Mouse (Mus musculus): ENCODE measurements around the gene Ninj1. TPM values are rescaled to one million over a fixed set of nuclear protein-coding genes. Genes with fewer than 3 reads are reported as not detected.
A peak's percentile ranks its signal among the peaks of the same experiment; 100 is the strongest.

The Ninj1 gene
- polyA plus RNA-seq, 1 experiment from 2014 or later, result 63.3 TPM

GRCm38 (mm10) chr13:49215128-49215503, 27.8 kb downstream of the Ninj1 start:
- no peak overlapping the region for H3K27ac ChIP-seq (ENCODE audit: low read length)
- ATAC-seq, result no peak
- H3K9me3 ChIP-seq (ENCODE audit: control insufficient read depth, low read length), result no peaks in the 10 kb centered on the region
- no peaks in the 10 kb centered on the region for H3K27me3 ChIP-seq (replicated peaks; ENCODE audit: control insufficient read depth, insufficient read depth, low read length)
- peak overlapping the region; percentile 74 for H3K4me3 ChIP-seq (ENCODE audit: low read length)
- peak overlapping the region; percentile 90 for H3K9ac ChIP-seq (ENCODE audit: low read depth, low read length)
- WGBS, result 9% methylated on average over 5 of the region's 5 CpGs
- H3K36me3 ChIP-seq (ENCODE audit: control insufficient read depth, insufficient read depth, low read length), result no peaks in the 10 kb centered on the region
- H3K4me1 ChIP-seq (ENCODE audit: control insufficient read depth, insufficient read depth, low read length), result peaks cover 28% of the 10 kb centered on the region
- H3K4me2 ChIP-seq (ENCODE audit: low read depth, low read length), result peak overlapping the region; percentile 82

DNA sequence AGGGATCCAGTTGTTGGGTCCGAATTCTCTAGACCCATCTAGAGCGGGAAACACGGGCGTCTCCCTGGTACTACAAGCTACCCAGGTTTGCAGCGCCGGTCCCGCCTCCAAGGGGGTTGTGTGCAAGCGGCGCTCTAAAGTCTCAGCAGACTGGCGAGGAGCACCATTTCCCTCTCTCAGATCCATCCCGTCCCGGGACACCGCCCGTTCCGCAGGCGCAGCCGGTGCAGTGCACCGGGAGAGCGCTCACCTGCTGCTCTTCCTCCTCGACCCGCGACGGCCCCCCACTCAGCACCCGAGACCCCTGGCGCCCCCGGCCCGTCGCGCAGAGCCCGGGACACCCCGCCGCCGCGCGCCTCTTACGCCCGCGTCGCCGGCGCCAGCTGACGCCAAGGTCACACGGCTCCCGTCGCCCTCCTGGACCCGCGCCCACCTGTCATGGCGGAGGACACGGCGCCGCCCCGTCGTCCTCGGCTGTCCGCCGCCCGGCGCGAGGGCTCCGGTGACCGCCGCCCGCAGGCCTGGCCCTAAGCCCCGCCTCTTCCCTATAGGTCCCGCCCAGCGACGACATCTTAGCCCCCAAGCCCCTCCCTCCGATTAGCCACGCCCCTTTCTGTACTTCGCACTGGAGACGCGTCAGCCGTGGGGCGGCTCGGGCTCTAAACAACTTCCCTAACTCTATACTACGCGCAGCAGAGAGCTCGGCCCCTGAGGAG, 28.4 kb downstream of the Ninj1 start, which contains the start of gene Card19:
Gene Card19 (minus strand): TSS at position 534 of the 716 bp plus-strand sequence.
- ATAC-seq, result peak; percentile 93
- H3K9me3 ChIP-seq (ENCODE audit: control insufficient read depth, low read length), result no peaks in the 10 kb centered on the region
- WGBS, result under 1% methylated on average over 78 of the region's 78 CpGs

DNA sequence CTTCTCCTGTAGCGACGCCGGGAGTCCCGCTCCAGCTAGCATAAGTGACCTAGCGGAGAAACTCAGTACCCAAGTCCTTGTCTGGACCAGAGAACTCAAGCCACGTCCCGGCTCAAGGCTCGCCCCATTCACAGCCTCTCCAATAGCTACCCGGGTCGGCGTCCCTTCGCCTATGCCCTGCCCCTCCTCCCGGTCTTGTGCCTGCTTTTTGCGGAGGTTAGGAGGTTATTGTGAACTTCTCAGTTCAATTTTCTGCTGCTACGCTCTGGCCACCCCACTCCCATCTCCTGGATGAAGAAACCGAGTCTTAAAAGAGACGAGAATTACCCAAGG, 28.9 kb downstream of the Ninj1 start:
- peaks cover 3% of the 10 kb centered on the region; the same call in 1 of the 2 replicates for H3K9me3 ChIP-seq (ENCODE audit: control insufficient read depth, low read length)
- WGBS, result 4% methylated on average over 17 of the region's 17 CpGs
- H3K4me2 ChIP-seq (ENCODE audit: low read depth, low read length), result peak overlapping the region; percentile 82
- peak overlapping the region; percentile 74 for H3K4me3 ChIP-seq (ENCODE audit: low read length)
- no peaks in the 10 kb centered on the region for H3K27me3 ChIP-seq (replicated peaks; ENCODE audit: control insufficient read depth, insufficient read depth, low read length)
- ATAC-seq, result peak; percentile 79
- H3K9ac ChIP-seq (ENCODE audit: low read depth, low read length), result peak overlapping the region; percentile 90
- H3K27ac ChIP-seq (ENCODE audit: low read length), result peak overlapping the region; percentile 88
- peaks cover 28% of the 10 kb centered on the region for H3K4me1 ChIP-seq (ENCODE audit: control insufficient read depth, insufficient read depth, low read length)
- no peaks in the 10 kb centered on the region for H3K36me3 ChIP-seq (ENCODE audit: control insufficient read depth, insufficient read depth, low read length)

More for the DNA sequence above, 28.4 kb downstream of the Ninj1 start, which contains the start of gene Card19:
- Histone ChIP-seq H3K27me3 (replicated peaks; ENCODE audit: control insufficient read depth, insufficient read depth, low read length) (no peaks in the 10 kb centered on the region), H3K4me3 (ENCODE audit: low read length) (peak within 1 kb of the TSS; percentile 74), H3K4me2 (ENCODE audit: low read depth, low read length) (peak within 1 kb of the TSS; percentile 82), H3K9ac (ENCODE audit: low read depth, low read length) (peak within 1 kb of the TSS; percentile 90), H3K27ac (ENCODE audit: low read length) (peak within 1 kb of the TSS; percentile 88), H3K4me1 (ENCODE audit: control insufficient read depth, insufficient read depth, low read length) (peaks cover 28% of the 10 kb centered on the region), H3K36me3 (ENCODE audit: control insufficient read depth, insufficient read depth, low read length) (no peaks in the 10 kb centered on the region)

DNA sequence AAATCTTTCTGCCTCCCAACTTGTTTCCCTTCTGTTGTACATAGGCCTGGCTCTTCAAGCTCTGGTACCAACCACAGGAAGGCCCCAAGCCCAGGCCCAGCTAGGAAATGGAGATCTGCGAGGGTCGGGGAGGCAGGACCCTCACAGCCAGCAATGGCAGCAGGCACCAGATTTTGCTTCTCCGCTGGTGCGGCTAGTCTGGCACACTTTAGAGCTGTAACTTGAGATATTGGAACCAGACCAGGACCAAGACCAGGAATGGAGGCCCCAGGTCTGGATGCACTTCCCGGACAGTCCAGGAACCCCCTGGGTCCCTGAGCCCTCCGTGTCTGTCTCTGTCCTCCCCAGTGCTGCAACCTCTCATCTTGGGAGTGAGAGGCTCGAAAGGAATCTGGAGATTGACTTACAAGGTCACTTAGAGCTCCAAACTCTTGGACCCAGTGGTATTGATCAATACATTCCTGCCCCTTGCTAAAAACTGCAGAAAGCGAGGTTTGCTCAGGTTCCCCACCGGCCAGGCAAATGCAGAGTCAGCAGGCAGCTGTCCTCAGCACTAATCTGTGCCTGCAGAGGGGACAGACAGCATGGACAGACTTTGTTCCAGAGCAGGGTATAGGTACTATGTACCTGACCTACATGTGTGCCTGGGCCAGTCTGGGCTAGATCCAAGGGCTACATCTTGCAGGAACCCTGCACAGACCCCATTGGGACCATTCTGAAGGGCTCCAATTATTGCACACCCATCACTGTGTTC, 29.7 kb downstream of the Ninj1 start:
- WGBS, result 68% methylated on average over 9 of the region's 9 CpGs

DNA sequence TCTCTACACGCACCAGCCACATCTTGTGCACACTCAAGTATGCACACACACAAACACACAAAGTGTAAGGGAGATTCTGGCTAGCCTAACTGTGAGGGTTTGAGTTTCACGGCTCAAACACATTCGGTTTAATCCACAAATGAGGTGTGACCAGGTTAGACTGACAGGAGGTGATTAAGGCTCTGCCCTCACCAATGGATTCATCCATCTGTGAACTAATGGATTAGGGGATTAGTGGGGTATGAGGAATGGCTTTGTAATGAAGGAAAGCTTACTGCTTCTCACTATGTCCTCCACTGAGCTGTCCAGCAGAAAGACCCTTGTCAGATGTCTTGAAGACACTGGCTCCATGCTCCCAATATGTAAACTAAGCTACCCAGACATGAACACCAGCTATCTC, 31.4 kb downstream of the Ninj1 start:
- no peak for ATAC-seq
- Histone ChIP-seq H3K9me3 (ENCODE audit: control insufficient read depth, low read length) (peaks cover 3% of the 10 kb centered on the region; the same call in 1 of the 2 replicates), H3K27me3 (replicated peaks; ENCODE audit: control insufficient read depth, insufficient read depth, low read length) (no peaks in the 10 kb centered on the region), H3K4me1 (ENCODE audit: control insufficient read depth, insufficient read depth, low read length) (peaks cover 24% of the 10 kb centered on the region), H3K27ac (ENCODE audit: low read length) (no peak overlapping the region), H3K4me3 (ENCODE audit: low read length) (no peak overlapping the region), H3K4me2 (ENCODE audit: low read depth, low read length) (no peak overlapping the region), H3K36me3 (ENCODE audit: control insufficient read depth, insufficient read depth, low read length) (no peaks in the 10 kb centered on the region), H3K9ac (ENCODE audit: low read depth, low read length) (no peak overlapping the region)
- WGBS, result 57% methylated on average over 3 of the region's 3 CpGs

More for the DNA sequence above, 29.7 kb downstream of the Ninj1 start:
- Histone ChIP-seq H3K27me3 (replicated peaks; ENCODE audit: control insufficient read depth, insufficient read depth, low read length) (no peaks in the 10 kb centered on the region), H3K4me3 (ENCODE audit: low read length) (no peak overlapping the region), H3K9ac (ENCODE audit: low read depth, low read length) (0 out of 2 replicates have a peak overlapping the region, but pooled peaks have one; percentile 90), H3K36me3 (ENCODE audit: control insufficient read depth, insufficient read depth, low read length) (no peaks in the 10 kb centered on the region), H3K4me2 (ENCODE audit: low read depth, low read length) (peak overlapping the region; percentile 82; the same call in 1 of the 2 replicates), H3K4me1 (ENCODE audit: control insufficient read depth, insufficient read depth, low read length) (peaks cover 28% of the 10 kb centered on the region), H3K27ac (ENCODE audit: low read length) (0 out of 2 replicates have a peak overlapping the region, but pooled peaks have one; percentile 88), H3K9me3 (ENCODE audit: control insufficient read depth, low read length) (peaks cover 3% of the 10 kb centered on the region; the same call in 1 of the 2 replicates)
- ATAC-seq, result no peak

GRCm38 (mm10) chr13:49219367-49219766, 32.1 kb downstream of the Ninj1 start:
- no peak overlapping the region for H3K9ac ChIP-seq (ENCODE audit: low read depth, low read length)
- no peak overlapping the region for H3K27ac ChIP-seq (ENCODE audit: low read length)
- no peak for ATAC-seq
- H3K9me3 ChIP-seq (ENCODE audit: control insufficient read depth, low read length), result peaks cover 3% of the 10 kb centered on the region; the same call in 1 of the 2 replicates
- H3K4me2 ChIP-seq (ENCODE audit: low read depth, low read length), result no peak overlapping the region
- peaks cover 19% of the 10 kb centered on the region for H3K4me1 ChIP-seq (ENCODE audit: control insufficient read depth, insufficient read depth, low read length)
- H3K36me3 ChIP-seq (ENCODE audit: control insufficient read depth, insufficient read depth, low read length), result no peaks in the 10 kb centered on the region
- 83% methylated on average over 4 of the region's 4 CpGs for WGBS
- no peaks in the 10 kb centered on the region; the same call in 1 of the 2 replicates for H3K27me3 ChIP-seq (replicated peaks; ENCODE audit: control insufficient read depth, insufficient read depth, low read length)
- no peak overlapping the region for H3K4me3 ChIP-seq (ENCODE audit: low read length)

- H3K4me2 ChIP-seq (ENCODE audit: low read depth, low read length), result no peak overlapping the region
- ATAC-seq, result no peak
- H3K36me3 ChIP-seq (ENCODE audit: control insufficient read depth, insufficient read depth, low read length), result no peaks in the 10 kb centered on the region
- H3K9me3 ChIP-seq (ENCODE audit: control insufficient read depth, low read length), result peaks cover 3% of the 10 kb centered on the region; the same call in 1 of the 2 replicates
- H3K4me3 ChIP-seq (ENCODE audit: low read length), result no peak overlapping the region
- 26% methylated on average over 5 of the region's 5 CpGs for whole genome bisulfite sequencing
- H3K9ac ChIP-seq (ENCODE audit: low read depth, low read length), result no peak overlapping the region
- H3K27ac ChIP-seq (ENCODE audit: low read length), result no peak overlapping the region
- H3K4me1 ChIP-seq (ENCODE audit: control insufficient read depth, insufficient read depth, low read length), result peaks cover 11% of the 10 kb centered on the region; the same call in 1 of the 2 replicates
- H3K27me3 ChIP-seq (replicated peaks; ENCODE audit: control insufficient read depth, insufficient read depth, low read length), result no peaks in the 10 kb centered on the region; the same call in 1 of the 2 replicates
Observed at GRCm38 (mm10) chr13:49220912-49221311, 33.6 kb downstream of the Ninj1 start.

- H3K27ac ChIP-seq (ENCODE audit: low read length), result no peak overlapping the region
- no peak overlapping the region for H3K4me3 ChIP-seq (ENCODE audit: low read length)
- 15% methylated on average over 10 of the region's 10 CpGs for WGBS
- peak overlapping the region; percentile 16; the same call in 1 of the 2 replicates for H3K4me2 ChIP-seq (ENCODE audit: low read depth, low read length)
- H3K36me3 ChIP-seq (ENCODE audit: control insufficient read depth, insufficient read depth, low read length), result no peaks in the 10 kb centered on the region
- peaks cover 4% of the 10 kb centered on the region; the same call in 1 of the 2 replicates for H3K4me1 ChIP-seq (ENCODE audit: control insufficient read depth, insufficient read depth, low read length)
- no peaks in the 10 kb centered on the region; the same call in 1 of the 2 replicates for H3K27me3 ChIP-seq (replicated peaks; ENCODE audit: control insufficient read depth, insufficient read depth, low read length)
- H3K9ac ChIP-seq (ENCODE audit: low read depth, low read length), result no peak overlapping the region
- no peak; the same call in 1 of the 2 replicates for ATAC-seq
- peaks cover 3% of the 10 kb centered on the region; the same call in 1 of the 2 replicates for H3K9me3 ChIP-seq (ENCODE audit: control insufficient read depth, low read length)
Observed at GRCm38 (mm10) chr13:49224314-49224713, 37.0 kb downstream of the Ninj1 start.

DNA sequence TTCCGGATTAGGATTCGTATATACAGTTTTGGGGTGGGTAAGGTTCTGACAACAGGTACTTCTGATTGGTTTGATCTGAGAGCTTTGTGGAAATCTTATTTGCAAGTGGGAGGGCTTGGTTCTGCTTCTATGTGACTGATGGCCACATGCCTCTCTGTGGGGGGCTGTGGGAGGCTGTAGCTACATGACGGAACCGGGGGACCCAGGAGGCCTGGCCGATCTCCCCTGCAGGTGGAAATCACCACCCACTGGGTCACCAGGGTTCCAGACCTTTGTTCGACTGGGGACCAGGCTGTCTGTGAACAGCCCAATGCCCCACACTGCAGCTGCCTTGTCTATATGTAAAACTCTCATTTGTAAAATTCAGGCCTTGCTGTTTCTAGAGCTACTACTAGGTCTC, 37.4 kb downstream of the Ninj1 start:
- 34% methylated on average over 6 of the region's 6 CpGs for WGBS
- ATAC-seq, result no peak
- no peaks in the 10 kb centered on the region for H3K36me3 ChIP-seq (ENCODE audit: control insufficient read depth, insufficient read depth, low read length)
- H3K4me3 ChIP-seq (ENCODE audit: low read length), result no peak overlapping the region
- peaks cover 4% of the 10 kb centered on the region; the same call in 1 of the 2 replicates for H3K4me1 ChIP-seq (ENCODE audit: control insufficient read depth, insufficient read depth, low read length)
- no peaks in the 10 kb centered on the region; the same call in 1 of the 2 replicates for H3K27me3 ChIP-seq (replicated peaks; ENCODE audit: control insufficient read depth, insufficient read depth, low read length)
- H3K9me3 ChIP-seq (ENCODE audit: control insufficient read depth, low read length), result peaks cover 3% of the 10 kb centered on the region; the same call in 1 of the 2 replicates
- no peak overlapping the region for H3K9ac ChIP-seq (ENCODE audit: low read depth, low read length)
- H3K27ac ChIP-seq (ENCODE audit: low read length), result no peak overlapping the region
- 0 out of 2 replicates have a peak overlapping the region, but pooled peaks have one; percentile 16 for H3K4me2 ChIP-seq (ENCODE audit: low read depth, low read length)
